Mouse (Mus musculus) hindbrain, embryonic 14.5 days (tissue): ENCODE data around the gene Snx17. TPM values are rescaled to one million over a fixed set of nuclear protein-coding genes. Genes with fewer than 3 reads are reported as not detected.

Source experiments
- ATAC-seq: fragments of 200-750 bp; cut with Nextera tagmentation; 2 replicates; pipeline ENCODE4 v1.8.0; 2017; ENCODE audit warnings: moderate number of reproducible peaks, mild to moderate bottlenecking, moderate TSS enrichment, moderate library complexity; ENCODE audit not compliant: low FRiP score
- DNase-seq: peaks from one replicate; pipeline ENCODE4 v3.0.0-alpha.2; 2015; ENCODE audit warnings: low spot score
- H3K27ac ChIP-seq: fragments of 300-500 bp; sonication (generic); 2 replicates; pipeline ENCODE4 v1.5.1; 2014; ENCODE audit warnings: mild to moderate bottlenecking, moderate library complexity
- H3K27me3 ChIP-seq: fragments of 300-500 bp; sonication (generic); 2 replicates; pipeline ENCODE4 v1.6.1; 2014; ENCODE audit warnings: mild to moderate bottlenecking, low read length, mixed read lengths; ENCODE audit not compliant: control insufficient read depth, insufficient read depth
- H3K36me3 ChIP-seq: fragments of 300-500 bp; sonication (generic); replicated peaks from 2 replicates; pipeline ENCODE4 v1.6.1; 2014; ENCODE audit not compliant: control insufficient read depth, insufficient read depth
- H3K4me1 ChIP-seq: fragments of 300-500 bp; sonication (generic); replicated peaks from 2 replicates; pipeline ENCODE4 v1.6.1; 2014; ENCODE audit warnings: antibody characterized with exemption, low read length, mixed read lengths; ENCODE audit not compliant: control insufficient read depth, insufficient read depth
- H3K4me2 ChIP-seq: fragments of 300-500 bp; sonication (generic); replicated peaks from 2 replicates; pipeline ENCODE4 v1.6.1; 2014; ENCODE audit warnings: mild to moderate bottlenecking, moderate library complexity
- H3K4me3 ChIP-seq: fragments of 300-500 bp; sonication (generic); replicated peaks from 2 replicates; pipeline ENCODE4 v1.5.1; 2014; ENCODE audit warnings: mild to moderate bottlenecking, low read length
- H3K9ac ChIP-seq: fragments of 300-500 bp; sonication (generic); 2 replicates; pipeline ENCODE4 v1.6.1; 2014
- H3K9me3 ChIP-seq: fragments of 300-500 bp; sonication (generic); 2 replicates; pipeline ENCODE4 v1.6.1; 2016; ENCODE audit warnings: low read length; ENCODE audit not compliant: control insufficient read depth
- WGBS: fragments of 180-500 bp; shearing (Covaris S2); extraction: QIAGEN DNeasy Blood & Tissue Kit; methylation state at CpG from one replicate; pipeline ENCODE4 v1.1.7; 2014; 5-methylcytosine and 5-hydroxymethylcytosine counted together
- polyA plus RNA-seq: library from polyadenylated mRNA; unstranded; fragments of >200 nt; fragmentation: Nextera tagmentation; extraction: Ambion mirVana; gene quantifications from 2 replicates; pipeline ENCODE4 v1.2.1, GENCODE M21; 2014

The Snx17 gene
- polyA plus RNA-seq, 1 experiment from 2014 or later, result 108 TPM

DNA sequence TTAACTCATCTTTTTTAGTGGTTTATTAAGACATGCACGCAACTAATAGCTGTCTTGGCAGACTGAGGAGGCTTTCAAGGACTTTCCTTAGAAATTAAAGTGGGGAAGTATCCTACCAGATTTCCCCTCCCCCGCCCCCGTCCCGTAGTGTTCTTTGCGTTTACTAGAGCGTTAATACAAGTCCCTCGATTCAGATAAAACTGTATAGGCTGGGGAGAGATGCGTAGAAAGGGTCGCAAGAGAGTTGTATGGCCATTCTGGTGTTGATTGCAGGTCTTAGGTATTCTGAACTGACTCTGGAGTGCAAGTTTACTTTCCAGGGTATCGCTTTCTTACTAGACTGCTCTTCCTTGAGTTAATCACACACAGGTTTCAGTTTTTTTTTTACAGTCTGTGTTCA is 49.2 kb downstream of the Snx17 start:
- DNase-seq, result no peak
- 24% methylated on average over 10 of the region's 10 CpGs for WGBS
- Histone ChIP-seq H3K4me1 (peaks cover 8% of the 10 kb centered on the region; the same call in 1 of the 2 replicates), H3K36me3 (peaks cover 38% of the 10 kb centered on the region), H3K27me3 (no peaks in the 10 kb centered on the region), H3K4me2 (peak overlapping the region; percentile 91), H3K9ac (peak overlapping the region; percentile 94), H3K9me3 (no peaks in the 10 kb centered on the region), H3K4me3 (peak overlapping the region; percentile 99), H3K27ac (no peak overlapping the region)
- ATAC-seq, result no peak

Other genes starting within 250 kb of the Snx17 start
- 62.4 and 71.4 TPM in 2 replicates for gene Cgref1, start 247.6 kb upstream of the Snx17 start, polyA plus RNA-seq
- gene Preb, start 232.9 kb upstream of the Snx17 start, polyA plus RNA-seq, result 71.3 and 78.6 TPM in 2 replicates
- gene Tcf23, start 224.6 kb upstream of the Snx17 start, polyA plus RNA-seq, result 0.04 TPM in 1 of 2 replicates, not detected in the other
- gene Atraid, start 144.9 kb upstream of the Snx17 start, polyA plus RNA-seq, result 175 and 198 TPM in 2 replicates
- 20.5 and 24.5 TPM in 2 replicates for gene Slc5a6, start 144.3 kb upstream of the Snx17 start, polyA plus RNA-seq
- gene Cad, start 138.4 kb upstream of the Snx17 start, polyA plus RNA-seq, result 13.7 and 15.4 TPM in 2 replicates
- gene Dnajc5g, start 86.9 kb upstream of the Snx17 start, polyA plus RNA-seq, result not detected in 2 replicates
- 34.8 and 35.7 TPM in 2 replicates for gene Slc30a3, start 85.0 kb upstream of the Snx17 start, polyA plus RNA-seq
- not detected in 2 replicates for gene Trim54, start 76.5 kb upstream of the Snx17 start, polyA plus RNA-seq
- not detected in 2 replicates for gene Ucn, start 54.4 kb upstream of the Snx17 start, polyA plus RNA-seq
- 49.5 and 50.3 TPM in 2 replicates for gene Mpv17, start 39.0 kb upstream of the Snx17 start, polyA plus RNA-seq
- gene Gm29609, start 13.3 kb upstream of the Snx17 start, polyA plus RNA-seq, result 0.74 and 1.7 TPM in 2 replicates
- gene Gtf3c2, start 13.1 kb upstream of the Snx17 start, polyA plus RNA-seq, result 49.7 and 53.0 TPM in 2 replicates
- gene Eif2b4, start 203 bp downstream of the Snx17 start, polyA plus RNA-seq, result 77.3 and 78.6 TPM in 2 replicates
- 7.0 and 9.4 TPM in 2 replicates for gene Zfp513, start 9.1 kb downstream of the Snx17 start, polyA plus RNA-seq
- gene Ppm1g, start 27.5 kb downstream of the Snx17 start, polyA plus RNA-seq, result 162 TPM in 2 replicates
- 149 and 161 TPM in 2 replicates for gene Nrbp1, start 47.6 kb downstream of the Snx17 start, polyA plus RNA-seq
- gene Gm9970, start 48.0 kb downstream of the Snx17 start, polyA plus RNA-seq, result 0.56 and 0.66 TPM in 2 replicates
- 2.9 and 4.2 TPM in 2 replicates for gene Krtcap3, start 58.5 kb downstream of the Snx17 start, polyA plus RNA-seq
- 34.5 and 37.2 TPM in 2 replicates for gene Ift172, start 97.9 kb downstream of the Snx17 start, polyA plus RNA-seq
- 98.1 and 115 TPM in 2 replicates for gene Fndc4, start 102.9 kb downstream of the Snx17 start, polyA plus RNA-seq
- gene Gckr, start 104.2 kb downstream of the Snx17 start, polyA plus RNA-seq, result 0.29 TPM in 1 of 2 replicates, not detected in the other